ENCODE assay signal across 19 mouse cellular contexts in the genomic region with DNA sequence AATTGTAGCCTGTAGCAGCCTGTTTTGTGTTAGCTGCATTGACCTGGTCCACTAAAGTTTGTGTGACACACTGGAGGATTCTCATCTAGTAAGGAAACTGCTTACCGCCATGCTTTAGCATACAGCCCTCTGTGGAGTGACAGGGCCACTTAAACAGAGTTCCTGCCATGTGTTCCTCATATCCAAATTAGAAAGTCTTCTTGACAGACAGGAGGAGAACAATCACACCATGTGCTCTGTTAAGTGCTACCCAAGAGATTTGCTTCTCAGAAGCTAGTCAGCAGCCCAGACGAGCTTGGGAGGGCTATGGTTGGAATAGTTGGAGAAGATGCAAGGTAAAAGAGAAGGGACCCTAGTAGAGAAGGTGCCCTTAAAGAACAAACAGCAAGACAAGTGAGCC.
"Had no signal": no experiment of that assay in that cellular context is flagged by ENCODE, and none has a peak within 500 bp of the region (broad histone marks: within the 10 kb centered on the region; RNA-seq: fewer than 3 reads in every experiment).

No protein-coding gene starts in this region.

- DNase-seq: lung, adult 18-20 months; lung, embryonic 14.5 days; lung, postnatal 10 days; lung, postnatal 4 days; midbrain, embryonic 14.5 days; retina, postnatal 1 day; right cerebral cortex, adult 18-20 months; right cerebral cortex, postnatal 25 days; right cerebral cortex, postnatal 4 days; spleen, adult 18-20 months; thymus, adult 18-20 months; thymus, postnatal 14 days; thymus, postnatal 36 days had no signal

- ATAC-seq: midbrain, embryonic 16.5 days had no signal

- H3K9me3 ChIP-seq: midbrain, embryonic 10.5 days; midbrain, embryonic 12.5 days; neural tube, embryonic 13.5 days; neural tube, embryonic 15.5 days had no signal

- H3K27me3 ChIP-seq: midbrain, embryonic 12.5 days; neural tube, embryonic 13.5 days; neural tube, embryonic 15.5 days had no signal

- H3K27ac ChIP-seq: midbrain, embryonic 10.5 days; midbrain, embryonic 12.5 days; neural tube, embryonic 13.5 days; neural tube, embryonic 15.5 days had no signal

- H3K4me2 ChIP-seq: lung, embryonic 14.5 days; midbrain, embryonic 12.5 days; neural tube, embryonic 13.5 days; neural tube, embryonic 15.5 days had no signal

- H3K4me1 ChIP-seq: midbrain, embryonic 10.5 days; midbrain, embryonic 12.5 days; neural tube, embryonic 13.5 days; neural tube, embryonic 15.5 days had no signal

- H3K9ac ChIP-seq: lung, embryonic 14.5 days; midbrain, embryonic 12.5 days; neural tube, embryonic 13.5 days; neural tube, embryonic 15.5 days had no signal

- H3K36me3 ChIP-seq: midbrain, embryonic 10.5 days; midbrain, embryonic 12.5 days; neural tube, embryonic 13.5 days; neural tube, embryonic 15.5 days had no signal

- H3K4me3 ChIP-seq: midbrain, embryonic 10.5 days; midbrain, embryonic 12.5 days; myocyte; neural tube, embryonic 13.5 days; neural tube, embryonic 15.5 days had no signal
